Mouse (Mus musculus): Measurements from ENCODE around the gene Ptpn1. TPM values are rescaled to one million over a fixed set of nuclear protein-coding genes. Genes with fewer than 3 reads are reported as not detected.
A peak's percentile ranks its signal among the peaks of the same experiment; 100 is the strongest.

Ptpn1 gene
- total RNA-seq, 2 experiments from 2014 or later: 37.7 to 38.1 TPM

GRCm38 (mm10) chr2:168016951-168017391 is 85.1 kb downstream of the Ptpn1 start:
- DNase-seq: peak; percentile 89

- DNase-seq: peak; percentile 85
These were observed 87.4 kb downstream of the Ptpn1 start for GRCm38 (mm10) chr2:168019201-168019715.

- no peak for DNase-seq
These were observed 92.0 kb downstream of the Ptpn1 start for GRCm38 (mm10) chr2:168023763-168024402.

- DNase-seq: peak; percentile 70
These were observed 93.3 kb downstream of the Ptpn1 start for GRCm38 (mm10) chr2:168025174-168025573.

GRCm38 (mm10) chr2:168025882-168026281 is 94.0 kb downstream of the Ptpn1 start:
- peak; percentile 39 for DNase-seq

GRCm38 (mm10) chr2:168026467-168026866 is 94.6 kb downstream of the Ptpn1 start:
- no peak for DNase-seq

GRCm38 (mm10) chr2:168028376-168028775 is 96.5 kb downstream of the Ptpn1 start:
- DNase-seq: no peak

Other genes with a start within 250 kb of the Ptpn1 start
- 10 to 100 TPM; 15.9 to 16.6 TPM for gene Cebpb, start 243.1 kb upstream of the Ptpn1 start, total RNA-seq (2021)
- 10 to 100 TPM; 41.1 to 41.6 TPM for gene Tmem189, start 242.2 kb upstream of the Ptpn1 start, total RNA-seq (2021)
- gene Ripor3, start 78.6 kb downstream of the Ptpn1 start, total RNA-seq (2021): under 1 TPM; 0.45 to 0.91 TPM
- gene Pard6b, start 148.9 kb downstream of the Ptpn1 start, total RNA-seq (2021): 1 to 10 TPM; 4.0 to 4.5 TPM